Mouse (Mus musculus) small intestine, adult 2 months (tissue): ENCODE measurements around the gene Cdh4. TPM values are rescaled to one million over a fixed set of nuclear protein-coding genes. Genes with fewer than 3 reads are reported as not detected.

Source experiments
- H3K27ac ChIP-seq: fragments of 200-500 bp; 2 replicates; pipeline ENCODE4 v1.5.1; 2012; ENCODE audit warnings: low read depth, low read length, control low read depth, inconsistent platforms; ENCODE audit not compliant: insufficient read depth
- H3K27me3 ChIP-seq: fragments of 200-500 bp; 2 replicates; pipeline ENCODE4 v1.6.1; 2012; ENCODE audit warnings: mild to moderate bottlenecking, moderate library complexity, low read length, inconsistent platforms; ENCODE audit not compliant: control insufficient read depth, insufficient read depth
- H3K36me3 ChIP-seq: fragments of 200-500 bp; 2 replicates; pipeline ENCODE4 v1.6.1; 2012; ENCODE audit warnings: mild to moderate bottlenecking, low read length, control low read depth, inconsistent platforms; ENCODE audit not compliant: control insufficient read depth, insufficient read depth
- H3K4me1 ChIP-seq: fragments of 200-500 bp; 2 replicates; pipeline ENCODE4 v1.6.1; 2012; ENCODE audit warnings: low read length, inconsistent platforms, mixed read lengths; ENCODE audit not compliant: control insufficient read depth, insufficient read depth, insufficient read length
- H3K4me3 ChIP-seq: fragments of 200-500 bp; 2 replicates; pipeline ENCODE4 v1.5.1; 2012; ENCODE audit warnings: low read depth, mild to moderate bottlenecking, control low read depth, inconsistent platforms, low read length, moderate library complexity
- CTCF ChIP-seq: fragments of 200-500 bp; IDR thresholded peaks from 2 replicates; pipeline ENCODE4 v1.5.1; 2012; ENCODE audit warnings: low read depth, mild to moderate bottlenecking, control low read depth, inconsistent platforms, low read length, moderate library complexity, mixed read lengths; ENCODE audit not compliant: insufficient replicate concordance, insufficient read length; ENCODE audit errors: extremely low read depth
- POLR2A ChIP-seq: fragments of 200-500 bp; IDR thresholded peaks from 2 replicates; pipeline ENCODE4 v1.6.1; 2012; ENCODE audit warnings: low read depth, mild to moderate bottlenecking, control low read depth, inconsistent platforms, low read length, moderate library complexity
- WGBS: fragments of 180-500 bp; shearing (Covaris S2); methylation state at CpG from one replicate; pipeline ENCODE4 v1.1.7; 2018; 5-methylcytosine and 5-hydroxymethylcytosine counted together
- polyA plus RNA-seq: library from polyadenylated mRNA; depleted of rRNA; stranded (reverse); fragments of >200 nt; gene quantifications from 2 replicates; pipeline ENCODE4 v1.2.3, GENCODE M21; 2012

Cdh4 gene
- polyA plus RNA-seq, 1 experiment = 0.19 TPM

GRCm38 (mm10) chr2:179875147-179875546, 432.9 kb downstream of the Cdh4 start:
- Histone ChIP-seq H3K4me3 (no peak overlapping the region), H3K4me1 (no peaks in the 10 kb centered on the region), H3K36me3 (no peaks in the 10 kb centered on the region), H3K27me3 (no peaks in the 10 kb centered on the region), H3K27ac (no peak overlapping the region)
- 1% methylated on average over 3 of the region's 3 CpGs for WGBS
- TF ChIP-seq CTCF (peak; percentile 87; the same call in 1 of the 2 replicates), POLR2A (no peak)

- Histone ChIP-seq H3K4me1 (no peaks in the 10 kb centered on the region), H3K27me3 (no peaks in the 10 kb centered on the region), H3K27ac (no peak overlapping the region), H3K4me3 (no peak overlapping the region), H3K36me3 (no peaks in the 10 kb centered on the region)
- TF ChIP-seq CTCF = peak; percentile 53; the same call in 1 of the 2 replicates
- TF ChIP-seq POLR2A = no peak
- WGBS = 63% methylated on average over 9 of the region's 9 CpGs
Observed at GRCm38 (mm10) chr2:179877551-179878215, 435.5 kb downstream of the Cdh4 start.

GRCm38 (mm10) chr2:179884561-179884960, 442.3 kb downstream of the Cdh4 start:
- WGBS = 20% methylated on average over 7 of the region's 7 CpGs
- no peaks in the 10 kb centered on the region for H3K36me3 ChIP-seq
- no peak overlapping the region for H3K27ac ChIP-seq
- no peak overlapping the region for H3K4me3 ChIP-seq
- TF ChIP-seq CTCF (no peak), POLR2A (no peak)
- H3K4me1 ChIP-seq = no peaks in the 10 kb centered on the region
- H3K27me3 ChIP-seq = no peaks in the 10 kb centered on the region

- H3K36me3 ChIP-seq = no peaks in the 10 kb centered on the region
- H3K4me3 ChIP-seq = no peak overlapping the region
- 74% methylated on average over 3 of the region's 3 CpGs for WGBS
- no peaks in the 10 kb centered on the region for H3K27me3 ChIP-seq
- TF ChIP-seq POLR2A (no peak), CTCF (no peak)
- no peak overlapping the region for H3K27ac ChIP-seq
- H3K4me1 ChIP-seq = no peaks in the 10 kb centered on the region
Observed at GRCm38 (mm10) chr2:179891048-179891447, 448.8 kb downstream of the Cdh4 start.

GRCm38 (mm10) chr2:179896949-179897348, 454.7 kb downstream of the Cdh4 start:
- TF ChIP-seq CTCF (no peak), POLR2A (no peak)
- H3K27me3 ChIP-seq = no peaks in the 10 kb centered on the region
- no peak overlapping the region for H3K4me3 ChIP-seq
- 78% methylated on average over 2 of the region's 2 CpGs for WGBS
- H3K36me3 ChIP-seq = no peaks in the 10 kb centered on the region
- no peaks in the 10 kb centered on the region for H3K4me1 ChIP-seq
- no peak overlapping the region for H3K27ac ChIP-seq

- Histone ChIP-seq H3K27me3 (no peaks in the 10 kb centered on the region), H3K36me3 (peaks cover 47% of the 10 kb centered on the region), H3K27ac (no peak overlapping the region), H3K4me3 (no peak overlapping the region), H3K4me1 (no peaks in the 10 kb centered on the region)
- WGBS = 75% methylated on average over 12 of the region's 12 CpGs
- TF ChIP-seq CTCF (no peak), POLR2A (no peak)
Observed at GRCm38 (mm10) chr2:179912911-179913310, 470.7 kb downstream of the Cdh4 start.

- Histone ChIP-seq H3K27ac (no peak overlapping the region), H3K27me3 (no peaks in the 10 kb centered on the region), H3K4me3 (no peak overlapping the region), H3K4me1 (no peaks in the 10 kb centered on the region), H3K36me3 (peaks cover 51% of the 10 kb centered on the region)
- TF ChIP-seq CTCF (no peak), POLR2A (no peak)
- 88% methylated on average over 15 of the region's 15 CpGs for WGBS
Observed at GRCm38 (mm10) chr2:179913349-179913748, 471.1 kb downstream of the Cdh4 start.
